Mouse (Mus musculus): ENCODE measurements at regions not wholly inside any gene's neighbourhood (a gene's known extent, or its start where the extent isn't known, plus 50 kb on each side); places are given as distances from the start of the nearest gene placed in this dataset.

GRCm38 (mm10) chr12:77972165-77972564 is 221.9 kb upstream of the Gm6657 start:
- TF ChIP-seq CTCF (IDR thresholded peaks at IDR 0.05; ENCODE audit: low read depth, low read length) = no peak
- TF ChIP-seq POLR2A (IDR thresholded peaks at IDR 0.05; ENCODE audit: insufficient read depth, low read length) = no peak
